Mouse (Mus musculus): ENCODE data around the gene Obscn.

The Obscn gene

GRCm38 (mm10) chr11:59141772-59142370 is 5.7 kb upstream of the Obscn start:
- DNase-seq (ENCODE audit: low spot score in 2 of 2), result peak in 1 of 2 experiments; percentile 26

- DNase-seq (ENCODE audit: low spot score in 2 of 2), result no peak
Observed at GRCm38 (mm10) chr11:59138537-59139486, 2.6 kb upstream of the Obscn start.

- no peak for DNase-seq (ENCODE audit: low spot score in 2 of 2)
Observed at GRCm38 (mm10) chr11:59136994-59137706, 948 bp upstream of the Obscn start.

- DNase-seq (ENCODE audit: low spot score in 2 of 2), result no peak
Observed at GRCm38 (mm10) chr11:59135051-59135820, 966 bp downstream of the Obscn start.

- peak; percentile 39 to 57 for DNase-seq (ENCODE audit: low spot score in 2 of 2)
Observed at GRCm38 (mm10) chr11:59134373-59134997, 1.7 kb downstream of the Obscn start.

- no peak for DNase-seq (ENCODE audit: low spot score in 2 of 2)
Observed at GRCm38 (mm10) chr11:59132065-59132464, 4.1 kb downstream of the Obscn start.

GRCm38 (mm10) chr11:59131348-59131919 is 4.8 kb downstream of the Obscn start:
- no peak for DNase-seq (ENCODE audit: low spot score in 2 of 2)

GRCm38 (mm10) chr11:59130782-59131181 is 5.4 kb downstream of the Obscn start:
- DNase-seq (ENCODE audit: low spot score in 2 of 2), result no peak

GRCm38 (mm10) chr11:59105945-59106344 is 30.3 kb downstream of the Obscn start:
- no peak for DNase-seq (ENCODE audit: low spot score in 2 of 2)

GRCm38 (mm10) chr11:59102324-59102723 is 33.9 kb downstream of the Obscn start:
- DNase-seq (ENCODE audit: low spot score in 2 of 2), result no peak

GRCm38 (mm10) chr11:59098339-59098738 is 37.9 kb downstream of the Obscn start:
- DNase-seq (ENCODE audit: low spot score in 2 of 2), result peak in 1 of 2 experiments; percentile 11

GRCm38 (mm10) chr11:59097770-59098169 is 38.4 kb downstream of the Obscn start:
- DNase-seq (ENCODE audit: low spot score in 2 of 2), result no peak

GRCm38 (mm10) chr11:59094213-59094612 is 42.0 kb downstream of the Obscn start:
- DNase-seq (ENCODE audit: low spot score in 2 of 2), result no peak

GRCm38 (mm10) chr11:59087581-59087980 is 48.6 kb downstream of the Obscn start:
- DNase-seq (ENCODE audit: low spot score in 2 of 2), result no peak

GRCm38 (mm10) chr11:59085200-59085599 is 51.0 kb downstream of the Obscn start:
- DNase-seq (ENCODE audit: low spot score in 2 of 2), result no peak

GRCm38 (mm10) chr11:59083125-59083524 is 53.1 kb downstream of the Obscn start:
- no peak for DNase-seq (ENCODE audit: low spot score in 2 of 2)

- DNase-seq (ENCODE audit: low spot score in 2 of 2), result no peak
Observed at GRCm38 (mm10) chr11:59078311-59078710, 57.9 kb downstream of the Obscn start.

GRCm38 (mm10) chr11:59070321-59070720 is 65.9 kb downstream of the Obscn start:
- DNase-seq (ENCODE audit: low spot score in 2 of 2), result no peak

- DNase-seq (ENCODE audit: low spot score in 2 of 2), result no peak
Observed at GRCm38 (mm10) chr11:59068922-59069321, 67.3 kb downstream of the Obscn start.

- DNase-seq (ENCODE audit: low spot score in 2 of 2), result no peak
Observed at GRCm38 (mm10) chr11:59068433-59068832, 67.8 kb downstream of the Obscn start.

GRCm38 (mm10) chr11:59067921-59068320 is 68.3 kb downstream of the Obscn start:
- DNase-seq (ENCODE audit: low spot score in 2 of 2), result no peak

All from urinary bladder, adult 18-20 months (tissue).